Mouse (Mus musculus): ENCODE measurements around the gene Bhmt. TPM values are rescaled to one million over a fixed set of nuclear protein-coding genes. Genes with fewer than 3 reads are reported as not detected.

Bhmt gene
- 0.09 and 0.31 TPM in 2 replicates for polyA plus RNA-seq (2012; rRNA removed)

GRCm38 (mm10) chr13:93637282-93638245 lies at the start of gene Bhmt:
Bhmt (minus strand) TSS chr13:93637961.
- TF ChIP-seq CTCF (IDR thresholded peaks at IDR 0.05; ENCODE audit: borderline replicate concordance, extremely low read depth, insufficient read depth, insufficient read length), result no peak
- TF ChIP-seq POLR2A (IDR thresholded peaks at IDR 0.05; ENCODE audit: borderline replicate concordance, extremely low read depth, insufficient read depth, insufficient read length, poor library complexity, severe bottlenecking), result no peak
- DNase-seq (ENCODE audit: low read depth), result no peak

GRCm38 (mm10) chr13:93687321-93687720 lies 49.6 kb upstream of the Bhmt start:
- peak; percentile 42 for DNase-seq (ENCODE audit: low read depth)
- TF ChIP-seq CTCF (IDR thresholded peaks at IDR 0.05; ENCODE audit: borderline replicate concordance, extremely low read depth, insufficient read depth, insufficient read length) (no peak), POLR2A (IDR thresholded peaks at IDR 0.05; ENCODE audit: borderline replicate concordance, extremely low read depth, insufficient read depth, insufficient read length, poor library complexity, severe bottlenecking) (no peak)

- no peak for TF ChIP-seq POLR2A (IDR thresholded peaks at IDR 0.05; ENCODE audit: borderline replicate concordance, extremely low read depth, insufficient read depth, insufficient read length, poor library complexity, severe bottlenecking)
- TF ChIP-seq CTCF (IDR thresholded peaks at IDR 0.05; ENCODE audit: borderline replicate concordance, extremely low read depth, insufficient read depth, insufficient read length), result no peak
- DNase-seq (ENCODE audit: low read depth), result no peak
These were observed 47.5 kb upstream of the Bhmt start for GRCm38 (mm10) chr13:93685226-93685625.

GRCm38 (mm10) chr13:93683336-93683735 lies 45.6 kb upstream of the Bhmt start:
- peak; percentile 66 for DNase-seq (ENCODE audit: low read depth)
- TF ChIP-seq CTCF (IDR thresholded peaks at IDR 0.05; ENCODE audit: borderline replicate concordance, extremely low read depth, insufficient read depth, insufficient read length), result no peak
- no peak for TF ChIP-seq POLR2A (IDR thresholded peaks at IDR 0.05; ENCODE audit: borderline replicate concordance, extremely low read depth, insufficient read depth, insufficient read length, poor library complexity, severe bottlenecking)

- TF ChIP-seq CTCF (IDR thresholded peaks at IDR 0.05; ENCODE audit: borderline replicate concordance, extremely low read depth, insufficient read depth, insufficient read length), result no peak
- TF ChIP-seq POLR2A (IDR thresholded peaks at IDR 0.05; ENCODE audit: borderline replicate concordance, extremely low read depth, insufficient read depth, insufficient read length, poor library complexity, severe bottlenecking), result no peak
- no peak for DNase-seq (ENCODE audit: low read depth)
These were observed 39.1 kb upstream of the Bhmt start for GRCm38 (mm10) chr13:93676864-93677263.

GRCm38 (mm10) chr13:93674131-93674561 lies 36.4 kb upstream of the Bhmt start, which contains the start of the genes Bhmt2 and Dmgdh:
Bhmt2 (minus strand) TSS chr13:93674302.
Dmgdh (plus strand) TSS chr13:93674433.
- no peak for TF ChIP-seq POLR2A (IDR thresholded peaks at IDR 0.05; ENCODE audit: borderline replicate concordance, extremely low read depth, insufficient read depth, insufficient read length, poor library complexity, severe bottlenecking)
- TF ChIP-seq CTCF (IDR thresholded peaks at IDR 0.05; ENCODE audit: borderline replicate concordance, extremely low read depth, insufficient read depth, insufficient read length), result no peak
- DNase-seq (ENCODE audit: low read depth), result no peak

GRCm38 (mm10) chr13:93673296-93673695 lies 35.5 kb upstream of the Bhmt start:
- TF ChIP-seq CTCF (IDR thresholded peaks at IDR 0.05; ENCODE audit: borderline replicate concordance, extremely low read depth, insufficient read depth, insufficient read length), result no peak
- TF ChIP-seq POLR2A (IDR thresholded peaks at IDR 0.05; ENCODE audit: borderline replicate concordance, extremely low read depth, insufficient read depth, insufficient read length, poor library complexity, severe bottlenecking), result no peak
- no peak for DNase-seq (ENCODE audit: low read depth)

- no peak for DNase-seq (ENCODE audit: low read depth)
- TF ChIP-seq CTCF (IDR thresholded peaks at IDR 0.05; ENCODE audit: borderline replicate concordance, extremely low read depth, insufficient read depth, insufficient read length), result no peak
- TF ChIP-seq POLR2A (IDR thresholded peaks at IDR 0.05; ENCODE audit: borderline replicate concordance, extremely low read depth, insufficient read depth, insufficient read length, poor library complexity, severe bottlenecking), result no peak
These were observed 34.6 kb upstream of the Bhmt start for GRCm38 (mm10) chr13:93672371-93672770.

GRCm38 (mm10) chr13:93667586-93667985 lies 29.8 kb upstream of the Bhmt start:
- TF ChIP-seq POLR2A (IDR thresholded peaks at IDR 0.05; ENCODE audit: borderline replicate concordance, extremely low read depth, insufficient read depth, insufficient read length, poor library complexity, severe bottlenecking) (no peak), CTCF (IDR thresholded peaks at IDR 0.05; ENCODE audit: borderline replicate concordance, extremely low read depth, insufficient read depth, insufficient read length) (no peak)
- DNase-seq (ENCODE audit: low read depth), result no peak

GRCm38 (mm10) chr13:93657941-93658340 lies 20.2 kb upstream of the Bhmt start:
- no peak for DNase-seq (ENCODE audit: low read depth)
- TF ChIP-seq POLR2A (IDR thresholded peaks at IDR 0.05; ENCODE audit: borderline replicate concordance, extremely low read depth, insufficient read depth, insufficient read length, poor library complexity, severe bottlenecking), result no peak
- TF ChIP-seq CTCF (IDR thresholded peaks at IDR 0.05; ENCODE audit: borderline replicate concordance, extremely low read depth, insufficient read depth, insufficient read length), result no peak

- no peak for DNase-seq (ENCODE audit: low read depth)
- no peak for TF ChIP-seq POLR2A (IDR thresholded peaks at IDR 0.05; ENCODE audit: borderline replicate concordance, extremely low read depth, insufficient read depth, insufficient read length, poor library complexity, severe bottlenecking)
- TF ChIP-seq CTCF (IDR thresholded peaks at IDR 0.05; ENCODE audit: borderline replicate concordance, extremely low read depth, insufficient read depth, insufficient read length), result no peak
These were observed 15.6 kb upstream of the Bhmt start for GRCm38 (mm10) chr13:93653382-93653781.
